Mouse (Mus musculus) forebrain, embryonic 11.5 days (tissue): ENCODE data around the gene Garnl3. TPM values are rescaled to one million over a fixed set of nuclear protein-coding genes. Genes with fewer than 3 reads are reported as not detected.

Experiments
- ATAC-seq: fragments of 200-750 bp; cut with Nextera tagmentation; replicated peaks from 2 replicates; pipeline ENCODE4 v1.8.0; 2017; ENCODE audit warnings: moderate TSS enrichment; ENCODE audit not compliant: low FRiP score
- DNase-seq: peaks from one replicate; pipeline ENCODE4 v3.0.0-alpha.2; 2017; ENCODE audit warnings: low spot score
- H3K27ac ChIP-seq: fragments of 300-500 bp; sonication (generic); 2 replicates; pipeline ENCODE4 v1.5.1; 2014; ENCODE audit warnings: low read depth, low read length
- H3K27me3 ChIP-seq: fragments of 300-500 bp; sonication (generic); 2 replicates; pipeline ENCODE4 v1.6.1; 2014; ENCODE audit warnings: mild to moderate bottlenecking, low read length, mixed read lengths; ENCODE audit not compliant: control insufficient read depth, insufficient read depth
- H3K36me3 ChIP-seq: fragments of 300-500 bp; sonication (generic); 2 replicates; pipeline ENCODE4 v1.6.1; 2014; ENCODE audit warnings: mild to moderate bottlenecking, low read length, moderate library complexity, mixed read lengths; ENCODE audit not compliant: control insufficient read depth, insufficient read depth
- H3K4me1 ChIP-seq: fragments of 300-500 bp; sonication (generic); replicated peaks from 2 replicates; pipeline ENCODE4 v1.6.1; 2014; ENCODE audit warnings: low read length, mixed read lengths; ENCODE audit not compliant: control insufficient read depth, insufficient read depth
- H3K4me2 ChIP-seq: fragments of 300-500 bp; sonication (generic); 2 replicates; pipeline ENCODE4 v1.6.1; 2014; ENCODE audit warnings: low read depth, mild to moderate bottlenecking, low read length, moderate library complexity, mixed read lengths; ENCODE audit not compliant: severe bottlenecking
- H3K4me3 ChIP-seq: fragments of 300-500 bp; sonication (generic); 2 replicates; pipeline ENCODE4 v1.5.1; 2014; ENCODE audit warnings: low read depth, low read length
- H3K9ac ChIP-seq: fragments of 300-500 bp; sonication (generic); 2 replicates; pipeline ENCODE4 v1.6.1; 2014; ENCODE audit warnings: low read length
- H3K9me3 ChIP-seq: fragments of 300-500 bp; sonication (generic); 2 replicates; pipeline ENCODE4 v1.6.1; 2016; ENCODE audit warnings: low read length, mixed read lengths; ENCODE audit not compliant: control insufficient read depth
- WGBS: fragments of 180-500 bp; shearing (Covaris S2); extraction: QIAGEN DNeasy Blood & Tissue Kit; methylation state at CpG from one replicate; pipeline ENCODE4 v1.1.7; 2014; 5-methylcytosine and 5-hydroxymethylcytosine counted together
- polyA plus RNA-seq: library from polyadenylated mRNA; unstranded; fragments of >200 nt; fragmentation: Nextera tagmentation; extraction: Ambion mirVana; gene quantifications from 2 replicates; pipeline ENCODE4 v1.2.1, GENCODE M21; 2014

Gene Garnl3
- polyA plus RNA-seq, 1 experiment from 2014 or later = 12.9 TPM

GRCm38 (mm10) chr2:32954581-32954980 lies 176.9 kb downstream of the Garnl3 start:
- Histone ChIP-seq H3K4me2 (no peak overlapping the region), H3K4me1 (no peaks in the 10 kb centered on the region), H3K27ac (no peak overlapping the region), H3K9ac (no peak overlapping the region), H3K4me3 (no peak overlapping the region), H3K9me3 (peaks cover 2% of the 10 kb centered on the region; the same call in 1 of the 2 replicates), H3K27me3 (no peaks in the 10 kb centered on the region), H3K36me3 (no peaks in the 10 kb centered on the region; the same call in none of the 2 replicates)
- WGBS = 92% methylated on average over 2 of the region's 2 CpGs
- DNase-seq (no peak), ATAC-seq (no peak)

GRCm38 (mm10) chr2:32947454-32947853 lies 184.0 kb downstream of the Garnl3 start:
- Histone ChIP-seq H3K9ac (no peak overlapping the region), H3K27ac (no peak overlapping the region), H3K4me2 (no peak overlapping the region), H3K36me3 (no peaks in the 10 kb centered on the region; the same call in 1 of the 2 replicates), H3K4me3 (no peak overlapping the region), H3K4me1 (no peaks in the 10 kb centered on the region), H3K9me3 (no peaks in the 10 kb centered on the region), H3K27me3 (no peaks in the 10 kb centered on the region)
- no peak for ATAC-seq
- DNase-seq = no peak
- WGBS = 89% methylated on average over 11 of the region's 11 CpGs

GRCm38 (mm10) chr2:32940483-32940882 lies 191.0 kb downstream of the Garnl3 start:
- Histone ChIP-seq H3K4me3 (no peak overlapping the region), H3K27ac (no peak overlapping the region), H3K9me3 (no peaks in the 10 kb centered on the region), H3K36me3 (no peaks in the 10 kb centered on the region; the same call in 1 of the 2 replicates), H3K9ac (no peak overlapping the region), H3K27me3 (no peaks in the 10 kb centered on the region), H3K4me2 (no peak overlapping the region), H3K4me1 (no peaks in the 10 kb centered on the region)
- DNase-seq (no peak), ATAC-seq (no peak)
- WGBS = 95% methylated on average over 4 of the region's 4 CpGs

GRCm38 (mm10) chr2:32939418-32939817 lies 192.0 kb downstream of the Garnl3 start:
- ATAC-seq (no peak), DNase-seq (no peak)
- no peak overlapping the region for H3K9ac ChIP-seq
- 64% methylated on average over 5 of the region's 5 CpGs for WGBS
- H3K4me1 ChIP-seq = no peaks in the 10 kb centered on the region
- no peaks in the 10 kb centered on the region; the same call in 1 of the 2 replicates for H3K36me3 ChIP-seq
- H3K27ac ChIP-seq = no peak overlapping the region
- H3K9me3 ChIP-seq = no peaks in the 10 kb centered on the region
- H3K4me3 ChIP-seq = no peak overlapping the region
- H3K4me2 ChIP-seq = no peak overlapping the region
- no peaks in the 10 kb centered on the region for H3K27me3 ChIP-seq

DNA sequence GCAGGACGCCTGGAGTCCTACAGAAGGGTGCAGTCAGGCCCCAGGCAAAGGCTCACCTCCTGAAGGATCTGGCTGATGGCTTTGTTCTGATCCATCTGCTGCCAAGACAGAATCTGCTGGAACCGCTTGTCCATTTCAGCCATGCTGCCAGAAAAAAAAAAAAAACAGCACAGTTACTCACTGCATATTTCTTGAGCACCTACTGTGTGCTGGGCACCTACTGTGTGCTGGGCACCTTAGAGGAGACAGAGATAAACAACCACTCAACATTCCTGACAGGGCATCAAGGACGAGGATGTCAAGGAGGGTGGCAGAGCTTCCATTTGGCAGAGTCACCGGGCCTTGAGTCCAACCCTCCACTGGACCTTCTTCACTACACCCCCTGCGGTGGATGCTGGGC lies 192.7 kb downstream of the Garnl3 start:
- Histone ChIP-seq H3K9ac (no peak overlapping the region), H3K9me3 (no peaks in the 10 kb centered on the region), H3K4me1 (no peaks in the 10 kb centered on the region), H3K27me3 (no peaks in the 10 kb centered on the region), H3K4me3 (no peak overlapping the region), H3K27ac (no peak overlapping the region), H3K4me2 (no peak overlapping the region), H3K36me3 (no peaks in the 10 kb centered on the region; the same call in 1 of the 2 replicates)
- DNase-seq (no peak), ATAC-seq (no peak)
- 91% methylated on average over 5 of the region's 5 CpGs for WGBS

Other genes with a start within 250 kb of the Garnl3 start
- gene Rpl12, start 170.1 kb downstream of the Garnl3 start, polyA plus RNA-seq = 134 and 151 TPM in 2 replicates
- 10.7 and 13.0 TPM in 2 replicates for gene Lrsam1, start 170.0 kb downstream of the Garnl3 start, polyA plus RNA-seq
- gene Slc2a8, start 149.6 kb downstream of the Garnl3 start, polyA plus RNA-seq = 11.8 and 13.4 TPM in 2 replicates
- 24.4 and 25.2 TPM in 2 replicates for gene Angptl2, start 84.4 kb upstream of the Garnl3 start, polyA plus RNA-seq
- gene Ralgps1, start 239.8 kb upstream of the Garnl3 start, polyA plus RNA-seq = 17.7 and 19.5 TPM in 2 replicates